In genomic region chr19:56935777-56936176, GRCm38 (mm10) we compare ENCODE assay signal across 15 mouse cellular contexts.
A peak's percentile ranks its signal among the peaks of the same experiment; 100 is the strongest.
DNase-seq lines count a peak whose midpoint lies in the region; TF ChIP-seq lines count a peak whose summit lies in the region.
"Had no signal": no experiment of that assay in that cellular context is flagged by ENCODE, and none has a peak within 500 bp of the region (broad histone marks: within the 10 kb centered on the region; RNA-seq: fewer than 3 reads in every experiment).

No protein-coding gene starts in this region.

- H3K27ac ChIP-seq in layer of hippocampus, adult 2 months: no peak overlapping the region
- H3K27ac ChIP-seq: hindbrain, embryonic 14.5 days; limb, embryonic 13.5 days; midbrain, embryonic 13.5 days; neural tube, embryonic 12.5 days had no signal

- DNase-seq in cerebellum, postnatal 14 days: peak; percentile 70 to 79
- DNase-seq in cerebellum, adult 9-10 months: no peak
- DNase-seq in layer of hippocampus, adult 2 months (ENCODE audit: low spot score in 2 of 2): no peak
- DNase-seq in layer of hippocampus, postnatal 10 days (ENCODE audit: low spot score in 2 of 2): no peak
- DNase-seq in 3T3-L1 (ENCODE audit: low read depth, low spot score) (peak; percentile 38), R1 (ENCODE audit: low read depth, low spot score) (peak; percentile 79)
- DNase-seq in frontal cortex, postnatal 10 days (ENCODE audit: low spot score in 2 of 2): no peak
- no peak for DNase-seq in T-cell, adult 2 months (ENCODE audit: low spot score)
- DNase-seq: gastrocnemius, postnatal 36 days; lung, postnatal 14 days; retina, postnatal 1 day had no signal

- no peak overlapping the region for H3K4me3 ChIP-seq in layer of hippocampus, adult 2 months
- H3K4me3 ChIP-seq: limb, embryonic 13.5 days; midbrain, embryonic 13.5 days; neural tube, embryonic 12.5 days had no signal

- TF ChIP-seq CTCF in layer of hippocampus, adult 2 months (conservative IDR thresholded peaks at IDR 0.05): peak; percentile 55

Comparison
In these comparisons a context has a peak if more than half of its experiments do, and no peak if none do; other contexts are left out.
1. DNase-seq: peak in cerebellum, postnatal 14 days (2 of 2), 3T3-L1 (single experiment) and R1 (single experiment); none in cerebellum, adult 9-10 months (single experiment), layer of hippocampus, adult 2 months (0 of 2), layer of hippocampus, postnatal 10 days (0 of 2), frontal cortex, postnatal 10 days (0 of 2) and T-cell, adult 2 months (single experiment).